7 mouse cellular contexts compared by ENCODE assay signal in genomic region chr10:57486542-57487071, GRCm38 (mm10). TPM values are rescaled to one million over a fixed set of nuclear protein-coding genes. Genes with fewer than 3 reads are reported as not detected.
A peak's percentile ranks its signal among the peaks of the same experiment; 100 is the strongest.
DNase-seq lines count a peak whose midpoint lies in the region; ATAC-seq lines count a peak whose summit lies in the region.

No protein-coding gene starts in this region.

- H3K4me3 ChIP-seq in neural tube, embryonic 11.5 days (ENCODE audit: low read depth, low read length) = peak overlapping the region; percentile 92
- peak overlapping the region; percentile 89 for H3K4me3 ChIP-seq in hindbrain, embryonic 12.5 days
- H3K4me3 ChIP-seq in liver, embryonic 16.5 days (ENCODE audit: low read depth, low read length) = peak overlapping the region; percentile 81
- H3K4me3 ChIP-seq in neural tube, embryonic 14.5 days (ENCODE audit: low read depth, low read length) = peak overlapping the region; percentile 63

- no peaks in the 10 kb centered on the region for H3K36me3 ChIP-seq in neural tube, embryonic 11.5 days (ENCODE audit: control insufficient read depth, insufficient read depth, low read length)
- no peaks in the 10 kb centered on the region for H3K36me3 ChIP-seq in hindbrain, embryonic 12.5 days
- no peaks in the 10 kb centered on the region for H3K36me3 ChIP-seq in liver, embryonic 16.5 days (ENCODE audit: control insufficient read depth, insufficient read depth)
- no peaks in the 10 kb centered on the region for H3K36me3 ChIP-seq in neural tube, embryonic 14.5 days (ENCODE audit: control insufficient read depth, insufficient read depth, low read length)

- peaks cover 5% of the 10 kb centered on the region; the same call in 1 of the 2 replicates for H3K4me1 ChIP-seq in neural tube, embryonic 11.5 days (ENCODE audit: control insufficient read depth, insufficient read depth, low read length)
- peaks cover 12% of the 10 kb centered on the region for H3K4me1 ChIP-seq in hindbrain, embryonic 12.5 days
- H3K4me1 ChIP-seq in liver, embryonic 16.5 days (ENCODE audit: control insufficient read depth, low read depth, low read length) = peaks cover 2% of the 10 kb centered on the region
- peaks cover 13% of the 10 kb centered on the region; the same call in 1 of the 2 replicates for H3K4me1 ChIP-seq in neural tube, embryonic 14.5 days (ENCODE audit: control insufficient read depth, insufficient read depth, low read length)

- H3K4me2 ChIP-seq in neural tube, embryonic 11.5 days (ENCODE audit: low read depth) = peak overlapping the region; percentile 50
- H3K4me2 ChIP-seq in hindbrain, embryonic 12.5 days (replicated peaks) = peak overlapping the region; percentile 63
- peak overlapping the region; percentile 94 for H3K4me2 ChIP-seq in liver, embryonic 16.5 days (ENCODE audit: low read depth, low read length)
- H3K4me2 ChIP-seq in neural tube, embryonic 14.5 days (ENCODE audit: low read depth, low read length) = peak overlapping the region; percentile 51

- peak overlapping the region; percentile 99 for H3K9ac ChIP-seq in neural tube, embryonic 11.5 days (ENCODE audit: low read length)
- H3K9ac ChIP-seq in hindbrain, embryonic 12.5 days = peak overlapping the region; percentile 94
- H3K9ac ChIP-seq in liver, embryonic 16.5 days (ENCODE audit: low read depth, low read length) = peak overlapping the region; percentile 80
- H3K9ac ChIP-seq in neural tube, embryonic 14.5 days (replicated peaks; ENCODE audit: low read depth, low read length) = peak overlapping the region; percentile 93

- peak; percentile 70 for ATAC-seq in neural tube, embryonic 11.5 days (ENCODE audit: insufficient read depth, low FRiP score, low TSS enrichment)
- peak; percentile 81 for ATAC-seq in hindbrain, embryonic 12.5 days (ENCODE audit: low FRiP score)
- ATAC-seq in liver, embryonic 16.5 days (ENCODE audit: low read depth) = peak; percentile 61
- peak; percentile 85 for ATAC-seq in neural tube, embryonic 14.5 days (ENCODE audit: low read depth)

- DNase-seq in neural tube, embryonic 11.5 days (ENCODE audit: low spot score) = no peak
- DNase-seq in neural tube, embryonic 10.5 days (ENCODE audit: extremely low spot score, low spot score) = no peak
- DNase-seq in ZHBTc4 (ENCODE audit: low read depth, low spot score) = peak; percentile 59
- peak; percentile 76 for DNase-seq in embryo, embryonic 9.5 days (ENCODE audit: extremely low spot score)

- no peaks in the 10 kb centered on the region for H3K27me3 ChIP-seq in neural tube, embryonic 11.5 days (ENCODE audit: control insufficient read depth, insufficient read depth, low read length)
- H3K27me3 ChIP-seq in hindbrain, embryonic 12.5 days = no peaks in the 10 kb centered on the region
- no peaks in the 10 kb centered on the region for H3K27me3 ChIP-seq in liver, embryonic 16.5 days (ENCODE audit: control insufficient read depth, insufficient read depth, low read depth, low read length)
- no peaks in the 10 kb centered on the region for H3K27me3 ChIP-seq in neural tube, embryonic 14.5 days (ENCODE audit: control insufficient read depth, insufficient read depth, low read length)

- under 1% methylated on average over 65 of the region's 65 CpGs for WGBS in neural tube, embryonic 11.5 days
- WGBS in hindbrain, embryonic 12.5 days = under 1% methylated on average over 65 of the region's 65 CpGs
- WGBS in liver, embryonic 16.5 days (ENCODE audit: insufficient replicate concordance) = under 1% methylated on average over 63 of the region's 65 CpGs
- WGBS in neural tube, embryonic 14.5 days = under 1% methylated on average over 55 of the region's 65 CpGs

- H3K27ac ChIP-seq in neural tube, embryonic 11.5 days (ENCODE audit: low read depth, low read length) = peak overlapping the region; percentile 98
- peak overlapping the region; percentile 98 for H3K27ac ChIP-seq in hindbrain, embryonic 12.5 days
- H3K27ac ChIP-seq in liver, embryonic 16.5 days (ENCODE audit: low read length) = peak overlapping the region; percentile 82
- peak overlapping the region; percentile 97 for H3K27ac ChIP-seq in neural tube, embryonic 14.5 days (ENCODE audit: low read depth, low read length)

- no peaks in the 10 kb centered on the region for H3K9me3 ChIP-seq in neural tube, embryonic 11.5 days (ENCODE audit: control insufficient read depth, low read length)
- H3K9me3 ChIP-seq in hindbrain, embryonic 12.5 days (replicated peaks) = no peaks in the 10 kb centered on the region
- no peaks in the 10 kb centered on the region for H3K9me3 ChIP-seq in liver, embryonic 16.5 days (replicated peaks; ENCODE audit: control insufficient read depth, low read length)
- H3K9me3 ChIP-seq in neural tube, embryonic 14.5 days (ENCODE audit: control insufficient read depth, low read length) = no peaks in the 10 kb centered on the region

RNA-seq across cellular contexts. Expression of gene Hsf2, which starts 0.4 kb away (rescaled TPM):
- 58.2 and 60.2 TPM in 2 replicates for polyA plus RNA-seq in neural tube, embryonic 11.5 days (2014; fragmentation: Nextera tagmentation; extraction: Ambion mirVana)
- polyA plus RNA-seq in hindbrain, embryonic 12.5 days (2016; fragmentation: Nextera tagmentation; extraction: Ambion mirVana) = 69.7 and 73.1 TPM in 2 replicates
- polyA plus RNA-seq in liver, embryonic 16.5 days (2015; fragmentation: Nextera tagmentation; extraction: Ambion mirVana) = 10.6 and 10.7 TPM in 2 replicates
- polyA plus RNA-seq in neural tube, embryonic 14.5 days (2014; fragmentation: Nextera tagmentation; extraction: Ambion mirVana) = 57.4 and 59.0 TPM in 2 replicates

RNA-seq across cellular contexts. Expression of gene Serinc1, which starts 45.7 kb away (rescaled TPM):
- 258 and 268 TPM in 2 replicates for polyA plus RNA-seq in neural tube, embryonic 11.5 days (2014; fragmentation: Nextera tagmentation; extraction: Ambion mirVana)
- 261 and 289 TPM in 2 replicates for polyA plus RNA-seq in hindbrain, embryonic 12.5 days (2016; fragmentation: Nextera tagmentation; extraction: Ambion mirVana)
- polyA plus RNA-seq in liver, embryonic 16.5 days (2015; fragmentation: Nextera tagmentation; extraction: Ambion mirVana) = 85.6 and 89.9 TPM in 2 replicates
- polyA plus RNA-seq in neural tube, embryonic 14.5 days (2014; fragmentation: Nextera tagmentation; extraction: Ambion mirVana) = 528 and 541 TPM in 2 replicates

Comparison
In these comparisons a context has a peak if more than half of its experiments do, and no peak if none do; other contexts are left out.
1. DNase-seq: peak in ZHBTc4 (single experiment) and embryo, embryonic 9.5 days (single experiment); none in neural tube, embryonic 11.5 days (single experiment) and neural tube, embryonic 10.5 days (single experiment).
2. Peak in every context shown above with its lines, with median percentiles within 50 percentile points of each other: ATAC-seq, H3K27ac ChIP-seq, H3K4me2 ChIP-seq, H3K4me3 ChIP-seq and H3K9ac ChIP-seq.